Mouse (Mus musculus) heart, embryonic 11.5 days (tissue): Measurements from ENCODE around the gene Tmem220. TPM values are rescaled to one million over a fixed set of nuclear protein-coding genes. Genes with fewer than 3 reads are reported as not detected.

Source experiments
- ATAC-seq: fragments of 200-750 bp; cut with Nextera tagmentation; replicated peaks from 2 replicates; pipeline ENCODE4 v1.8.0; 2017; ENCODE audit warnings: moderate library complexity; ENCODE audit not compliant: insufficient number of reproducible peaks, low FRiP score, low TSS enrichment
- H3K27ac ChIP-seq: fragments of 300-500 bp; sonication (generic); 2 replicates; pipeline ENCODE4 v1.5.1; 2014; ENCODE audit warnings: mild to moderate bottlenecking, low read depth, low read length
- H3K27me3 ChIP-seq: fragments of 300-500 bp; sonication (generic); 2 replicates; pipeline ENCODE4 v1.6.1; 2014; ENCODE audit warnings: mild to moderate bottlenecking, low read length, mixed read lengths; ENCODE audit not compliant: control insufficient read depth, insufficient read depth
- H3K36me3 ChIP-seq: fragments of 300-500 bp; sonication (generic); 2 replicates; pipeline ENCODE4 v1.6.1; 2014; ENCODE audit warnings: mild to moderate bottlenecking, low read length, moderate library complexity, mixed read lengths; ENCODE audit not compliant: control insufficient read depth, insufficient read depth
- H3K4me1 ChIP-seq: fragments of 300-500 bp; sonication (generic); 2 replicates; pipeline ENCODE4 v1.6.1; 2014; ENCODE audit warnings: low read length; ENCODE audit not compliant: control insufficient read depth, insufficient read depth
- H3K4me2 ChIP-seq: fragments of 300-500 bp; sonication (generic); 2 replicates; pipeline ENCODE4 v1.6.1; 2014; ENCODE audit warnings: mild to moderate bottlenecking, moderate library complexity
- H3K4me3 ChIP-seq: fragments of 300-500 bp; sonication (generic); 2 replicates; pipeline ENCODE4 v1.5.1; 2014; ENCODE audit warnings: low read depth, low read length
- H3K9ac ChIP-seq: fragments of 300-500 bp; sonication (generic); 2 replicates; pipeline ENCODE4 v1.6.1; 2014; ENCODE audit warnings: mild to moderate bottlenecking, low read depth, low read length, moderate library complexity
- H3K9me3 ChIP-seq: fragments of 300-500 bp; sonication (generic); replicated peaks from 2 replicates; pipeline ENCODE4 v1.6.1; 2016; ENCODE audit warnings: low read length; ENCODE audit not compliant: control insufficient read depth
- WGBS: fragments of 180-500 bp; shearing (Covaris S2); extraction: QIAGEN DNeasy Blood & Tissue Kit; methylation state at CpG from one replicate; pipeline ENCODE4 v1.1.7; 2014; ENCODE audit not compliant: insufficient replicate concordance; 5-methylcytosine and 5-hydroxymethylcytosine counted together
- polyA plus RNA-seq: library from polyadenylated mRNA; unstranded; fragments of >200 nt; fragmentation: Nextera tagmentation; extraction: Ambion mirVana; gene quantifications from 2 replicates; pipeline ENCODE4 v1.2.1, GENCODE M21; 2014

Tmem220 gene
- polyA plus RNA-seq, 1 experiment from 2014 or later: 0.87 TPM

GRCm38 (mm10) chr11:66992150-66992549 is 32.8 kb upstream of the Tmem220 start:
- 76% methylated on average over 2 of the region's 2 CpGs for WGBS
- no peak overlapping the region for H3K4me3 ChIP-seq
- H3K4me2 ChIP-seq: no peak overlapping the region

GRCm38 (mm10) chr11:66993674-66994073 is 31.3 kb upstream of the Tmem220 start:
- H3K27ac ChIP-seq: no peak overlapping the region
- no peak overlapping the region for H3K4me3 ChIP-seq
- 33% methylated on average over 1 of the region's 1 CpGs for WGBS
- no peaks in the 10 kb centered on the region for H3K27me3 ChIP-seq
- no peaks in the 10 kb centered on the region for H3K9me3 ChIP-seq
- peaks cover 5% of the 10 kb centered on the region; the same call in 1 of the 2 replicates for H3K4me1 ChIP-seq
- H3K4me2 ChIP-seq: no peak overlapping the region
- no peak overlapping the region for H3K9ac ChIP-seq
- H3K36me3 ChIP-seq: no peaks in the 10 kb centered on the region
- no peak for ATAC-seq

More at GRCm38 (mm10) chr11:66992150-66992549, 32.8 kb upstream of the Tmem220 start:
- Histone ChIP-seq H3K4me1 (no peaks in the 10 kb centered on the region), H3K27me3 (no peaks in the 10 kb centered on the region), H3K36me3 (no peaks in the 10 kb centered on the region), H3K9ac (no peak overlapping the region), H3K9me3 (no peaks in the 10 kb centered on the region), H3K27ac (no peak overlapping the region)
- no peak for ATAC-seq

- no peak for ATAC-seq
- Histone ChIP-seq H3K27ac (no peak overlapping the region), H3K36me3 (no peaks in the 10 kb centered on the region), H3K27me3 (no peaks in the 10 kb centered on the region), H3K4me1 (peaks cover 6% of the 10 kb centered on the region; the same call in 1 of the 2 replicates), H3K9me3 (no peaks in the 10 kb centered on the region), H3K4me2 (no peak overlapping the region), H3K9ac (no peak overlapping the region), H3K4me3 (no peak overlapping the region)
- 68% methylated on average over 4 of the region's 4 CpGs for WGBS
Measured at GRCm38 (mm10) chr11:66996446-66996845, 28.5 kb upstream of the Tmem220 start.

GRCm38 (mm10) chr11:66998467-66999403 is 26.2 kb upstream of the Tmem220 start:
- Histone ChIP-seq H3K9me3 (no peaks in the 10 kb centered on the region), H3K4me1 (peaks cover 6% of the 10 kb centered on the region; the same call in 1 of the 2 replicates), H3K9ac (0 out of 2 replicates have a peak overlapping the region, but pooled peaks have one; percentile 10), H3K36me3 (no peaks in the 10 kb centered on the region), H3K4me2 (no peak overlapping the region), H3K4me3 (no peak overlapping the region), H3K27ac (no peak overlapping the region), H3K27me3 (no peaks in the 10 kb centered on the region)
- 57% methylated on average over 14 of the region's 14 CpGs for WGBS
- no peak for ATAC-seq

GRCm38 (mm10) chr11:67000671-67001070 is 24.3 kb upstream of the Tmem220 start:
- 66% methylated on average over 4 of the region's 4 CpGs for WGBS

GRCm38 (mm10) chr11:67001717-67002116 is 23.2 kb upstream of the Tmem220 start:
- peaks cover 6% of the 10 kb centered on the region; the same call in 1 of the 2 replicates for H3K4me1 ChIP-seq
- no peaks in the 10 kb centered on the region for H3K36me3 ChIP-seq
- H3K9me3 ChIP-seq: no peaks in the 10 kb centered on the region
- no peak overlapping the region for H3K4me2 ChIP-seq
- H3K9ac ChIP-seq: no peak overlapping the region
- H3K27ac ChIP-seq: no peak overlapping the region
- no peaks in the 10 kb centered on the region for H3K27me3 ChIP-seq
- no peak for ATAC-seq
- no peak overlapping the region for H3K4me3 ChIP-seq
- 58% methylated on average over 1 of the region's 1 CpGs for WGBS

More at GRCm38 (mm10) chr11:67000671-67001070, 24.3 kb upstream of the Tmem220 start:
- no peak overlapping the region for H3K4me3 ChIP-seq
- no peaks in the 10 kb centered on the region for H3K36me3 ChIP-seq
- H3K4me1 ChIP-seq: peaks cover 6% of the 10 kb centered on the region; the same call in 1 of the 2 replicates
- H3K4me2 ChIP-seq: no peak overlapping the region
- no peak overlapping the region for H3K9ac ChIP-seq
- no peak overlapping the region for H3K27ac ChIP-seq
- ATAC-seq: no peak
- no peaks in the 10 kb centered on the region for H3K27me3 ChIP-seq
- H3K9me3 ChIP-seq: no peaks in the 10 kb centered on the region

GRCm38 (mm10) chr11:67002911-67003310 is 22.0 kb upstream of the Tmem220 start:
- Histone ChIP-seq H3K4me3 (no peak overlapping the region), H3K9ac (no peak overlapping the region), H3K36me3 (no peaks in the 10 kb centered on the region), H3K4me2 (no peak overlapping the region), H3K4me1 (peaks cover 6% of the 10 kb centered on the region; the same call in 1 of the 2 replicates), H3K9me3 (no peaks in the 10 kb centered on the region), H3K27ac (no peak overlapping the region), H3K27me3 (no peaks in the 10 kb centered on the region)
- WGBS: 42% methylated on average over 2 of the region's 2 CpGs
- ATAC-seq: no peak

- 82% methylated on average over 8 of the region's 8 CpGs for WGBS
- Histone ChIP-seq H3K4me3 (no peak overlapping the region), H3K36me3 (no peaks in the 10 kb centered on the region), H3K27ac (no peak overlapping the region), H3K9ac (no peak overlapping the region), H3K9me3 (no peaks in the 10 kb centered on the region), H3K27me3 (no peaks in the 10 kb centered on the region), H3K4me1 (peaks cover 3% of the 10 kb centered on the region; the same call in 1 of the 2 replicates), H3K4me2 (no peak overlapping the region)
- no peak for ATAC-seq
Measured at GRCm38 (mm10) chr11:67007961-67008360, 17.0 kb upstream of the Tmem220 start.
